In the genomic region with DNA sequence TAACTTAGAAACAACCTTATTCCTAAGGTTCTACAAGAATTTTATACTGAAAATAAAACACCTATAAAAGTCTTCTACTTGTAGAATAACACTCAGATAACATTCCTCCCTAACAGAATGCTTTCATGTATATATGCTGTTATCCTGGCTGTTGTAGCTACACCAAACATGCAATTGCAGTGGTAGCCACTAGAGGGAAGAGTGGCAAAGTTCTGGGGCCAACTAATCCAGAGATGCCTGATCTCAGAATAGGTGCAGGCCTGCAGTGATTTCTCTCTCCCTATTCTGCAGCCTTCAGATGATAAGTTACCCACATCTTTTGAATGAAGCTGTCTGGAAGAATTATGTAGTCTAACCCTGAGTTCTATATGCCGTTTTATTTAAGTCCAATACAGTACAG, we compare ENCODE assay signal across 9 mouse cellular contexts.
DNase-seq lines count a peak whose midpoint lies in the region; ATAC-seq and TF ChIP-seq lines count a peak whose summit lies in the region.
"Had no signal": no experiment of that assay in that cellular context is flagged by ENCODE, and none has a peak within 500 bp of the region (broad histone marks: within the 10 kb centered on the region; RNA-seq: fewer than 3 reads in every experiment).

No protein-coding gene starts in this region.

- no peak for ATAC-seq in heart, postnatal 0 days (ENCODE audit: insufficient read depth, low read depth)
- ATAC-seq in midbrain, embryonic 13.5 days: peak; percentile 86

- H3K4me3 ChIP-seq in heart, postnatal 0 days (ENCODE audit: low read depth, low read length): no peak overlapping the region
- H3K4me3 ChIP-seq in hindbrain, embryonic 10.5 days: no peak overlapping the region
- H3K4me3 ChIP-seq in midbrain, embryonic 13.5 days (replicated peaks): no peak overlapping the region

- no peak for TF ChIP-seq EP300 in heart, postnatal 0 days (IDR thresholded peaks at IDR 0.05; ENCODE audit: low read depth)

- no peaks in the 10 kb centered on the region for H3K9me3 ChIP-seq in heart, postnatal 0 days (replicated peaks; ENCODE audit: control insufficient read depth, low read length)
- H3K9me3 ChIP-seq in hindbrain, embryonic 10.5 days: no peaks in the 10 kb centered on the region
- H3K9me3 ChIP-seq in midbrain, embryonic 13.5 days: no peaks in the 10 kb centered on the region
- H3K9me3 ChIP-seq: G1E had no signal

- WGBS in heart, postnatal 0 days: 21% methylated on average over 1 of the region's 1 CpGs
- 21% methylated on average over 1 of the region's 1 CpGs for WGBS in hindbrain, embryonic 10.5 days
- WGBS in midbrain, embryonic 13.5 days: 24% methylated on average over 1 of the region's 1 CpGs

- no peak overlapping the region for H3K4me2 ChIP-seq in heart, postnatal 0 days (ENCODE audit: low read depth, low read length)
- no peak overlapping the region for H3K4me2 ChIP-seq in midbrain, embryonic 13.5 days (replicated peaks)

- peak; percentile 13 for DNase-seq in heart, postnatal 0 days (ENCODE audit: low spot score)
- DNase-seq in heart, adult 9 months (ENCODE audit: low spot score in 2 of 2): no peak
- DNase-seq in Muller cell, postnatal 12 days (ENCODE audit: inconsistent ontology term): peak; percentile 16
- DNase-seq in cerebellum, postnatal 36 days: peak; percentile 31 to 52
- DNase-seq in hindbrain, embryonic 10.5 days (ENCODE audit: low spot score): peak; percentile 64
- peak; percentile 51 to 72 for DNase-seq in layer of hippocampus, postnatal 14 days (ENCODE audit: low spot score in 2 of 2)
- no peak for DNase-seq in thymus, postnatal 14 days

- no peaks in the 10 kb centered on the region for H3K36me3 ChIP-seq in heart, postnatal 0 days (replicated peaks; ENCODE audit: control insufficient read depth, insufficient read depth, low read length)
- no peaks in the 10 kb centered on the region for H3K36me3 ChIP-seq in hindbrain, embryonic 10.5 days
- no peaks in the 10 kb centered on the region for H3K36me3 ChIP-seq in midbrain, embryonic 13.5 days
- H3K36me3 ChIP-seq: G1E had no signal

- no peaks in the 10 kb centered on the region for H3K4me1 ChIP-seq in heart, postnatal 0 days (ENCODE audit: control insufficient read depth, insufficient read depth)
- no peaks in the 10 kb centered on the region for H3K4me1 ChIP-seq in hindbrain, embryonic 10.5 days (replicated peaks)
- no peaks in the 10 kb centered on the region for H3K4me1 ChIP-seq in midbrain, embryonic 13.5 days (replicated peaks)

- TF ChIP-seq CTCF in heart, postnatal 0 days (IDR thresholded peaks at IDR 0.05; ENCODE audit: low read depth): peak; percentile 67

- H3K27me3 ChIP-seq in heart, postnatal 0 days (ENCODE audit: control insufficient read depth, insufficient read depth, low read length): no peaks in the 10 kb centered on the region
- H3K27me3 ChIP-seq in hindbrain, embryonic 10.5 days (ENCODE audit: insufficient read depth, poor library complexity, severe bottlenecking): no peaks in the 10 kb centered on the region
- no peaks in the 10 kb centered on the region for H3K27me3 ChIP-seq in midbrain, embryonic 13.5 days

- H3K27ac ChIP-seq in heart, postnatal 0 days (ENCODE audit: low read depth): no peak overlapping the region
- H3K27ac ChIP-seq in hindbrain, embryonic 10.5 days: no peak overlapping the region
- H3K27ac ChIP-seq in midbrain, embryonic 13.5 days: no peak overlapping the region

- H3K9ac ChIP-seq in heart, postnatal 0 days (replicated peaks; ENCODE audit: low read depth, low read length): no peak overlapping the region
- H3K9ac ChIP-seq in midbrain, embryonic 13.5 days (replicated peaks): no peak overlapping the region

Comparison
In these comparisons a context has a peak if more than half of its experiments do, and no peak if none do; other contexts are left out.
1. DNase-seq: peak in heart, postnatal 0 days (single experiment), Muller cell, postnatal 12 days (single experiment), cerebellum, postnatal 36 days (2 of 2), hindbrain, embryonic 10.5 days (single experiment) and layer of hippocampus, postnatal 14 days (2 of 2); none in heart, adult 9 months (0 of 2) and thymus, postnatal 14 days (single experiment).